Mouse (Mus musculus): ENCODE results near the gene Lysmd4. TPM values are rescaled to one million over a fixed set of nuclear protein-coding genes. Genes with fewer than 3 reads are reported as not detected.
"Not testable (repeated sequence)": the region's sequence is repeated elsewhere in the genome, so short reads cannot be mapped to it uniquely, and the experiment has no call there.

The Lysmd4 gene
- polyA plus RNA-seq, 1 experiment: 11.1 TPM

- TF ChIP-seq CTCF (IDR thresholded peaks at IDR 0.05; ENCODE audit: insufficient read depth, low read length): no peak
- TF ChIP-seq POLR2A (IDR thresholded peaks at IDR 0.05; ENCODE audit: borderline replicate concordance, extremely low read depth, low read depth, low read length): no peak
- WGBS: 32% methylated on average over 2 of the region's 2 CpGs
- no peak for DNase-seq
- Histone ChIP-seq H3K4me1 (ENCODE audit: control insufficient read depth, insufficient read depth, low read length) (peaks cover 8% of the 10 kb centered on the region), H3K4me3 (replicated peaks; ENCODE audit: extremely low read depth, low read depth, low read length) (no peak overlapping the region)
Observed at GRCm38 (mm10) chr7:67243121-67243893, 21.0 kb downstream of the Lysmd4 start.

- no peak for DNase-seq
- H3K4me1 ChIP-seq (ENCODE audit: control insufficient read depth, insufficient read depth, low read length): peaks cover 8% of the 10 kb centered on the region
- no peak overlapping the region for H3K4me3 ChIP-seq (replicated peaks; ENCODE audit: extremely low read depth, low read depth, low read length)
- WGBS: 14% methylated on average over 4 of the region's 4 CpGs
- TF ChIP-seq POLR2A (IDR thresholded peaks at IDR 0.05; ENCODE audit: borderline replicate concordance, extremely low read depth, low read depth, low read length) (no peak), CTCF (IDR thresholded peaks at IDR 0.05; ENCODE audit: insufficient read depth, low read length) (no peak)
Observed at GRCm38 (mm10) chr7:67243894-67244282, 21.5 kb downstream of the Lysmd4 start.

DNA sequence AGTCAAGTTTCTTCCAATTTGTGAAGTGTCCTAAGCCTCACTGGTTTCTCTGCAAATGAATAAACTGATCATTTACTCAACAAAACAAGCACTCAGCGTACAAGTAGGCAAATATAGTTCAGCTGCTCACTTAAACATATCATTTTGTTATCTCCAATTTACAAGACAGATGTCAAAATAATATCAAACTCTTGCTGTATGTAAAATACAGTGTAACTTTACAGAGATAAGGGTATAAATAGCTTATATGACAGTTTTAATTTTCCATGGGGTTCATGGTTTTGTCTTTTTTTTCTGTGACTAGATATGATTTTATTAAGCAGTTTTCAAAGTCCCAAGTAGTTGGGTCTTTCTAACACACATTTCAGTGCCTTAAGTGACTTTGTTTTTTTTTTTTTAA is 22.9 kb downstream of the Lysmd4 start:
- WGBS: 49% methylated on average over 1 of the region's 1 CpGs
- no peak for TF ChIP-seq POLR2A (IDR thresholded peaks at IDR 0.05; ENCODE audit: borderline replicate concordance, extremely low read depth, low read depth, low read length)
- no peak for TF ChIP-seq CTCF (IDR thresholded peaks at IDR 0.05; ENCODE audit: insufficient read depth, low read length)
- H3K4me1 ChIP-seq (ENCODE audit: control insufficient read depth, insufficient read depth, low read length): peaks cover 8% of the 10 kb centered on the region
- no peak overlapping the region for H3K4me3 ChIP-seq (replicated peaks; ENCODE audit: extremely low read depth, low read depth, low read length)
- DNase-seq: no peak

DNA sequence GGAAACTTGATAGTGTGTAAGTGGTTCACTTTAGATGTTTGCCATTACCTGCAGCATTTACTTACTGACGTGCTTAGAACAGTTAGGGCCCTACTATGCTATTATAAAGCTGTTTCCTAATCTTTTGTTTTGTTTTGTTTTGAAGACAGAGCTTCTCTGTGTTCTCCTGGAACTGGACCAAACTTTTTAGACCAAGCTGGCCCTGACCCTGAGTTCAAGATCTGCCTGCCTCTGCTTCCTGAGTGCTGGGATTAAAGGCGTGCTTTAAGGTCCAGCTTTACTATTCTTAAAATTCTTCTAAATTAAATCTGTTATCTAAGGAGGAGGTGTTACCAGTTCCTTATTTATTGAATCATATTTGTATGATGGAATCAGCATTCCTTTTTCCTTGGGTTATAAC is 23.7 kb downstream of the Lysmd4 start:
- 54% methylated on average over 2 of the region's 2 CpGs for WGBS
- TF ChIP-seq CTCF (IDR thresholded peaks at IDR 0.05; ENCODE audit: insufficient read depth, low read length) (no peak), POLR2A (IDR thresholded peaks at IDR 0.05; ENCODE audit: borderline replicate concordance, extremely low read depth, low read depth, low read length) (no peak)
- no peak overlapping the region for H3K4me3 ChIP-seq (replicated peaks; ENCODE audit: extremely low read depth, low read depth, low read length)
- H3K4me1 ChIP-seq (ENCODE audit: control insufficient read depth, insufficient read depth, low read length): peaks cover 8% of the 10 kb centered on the region
- no peak for DNase-seq

DNA sequence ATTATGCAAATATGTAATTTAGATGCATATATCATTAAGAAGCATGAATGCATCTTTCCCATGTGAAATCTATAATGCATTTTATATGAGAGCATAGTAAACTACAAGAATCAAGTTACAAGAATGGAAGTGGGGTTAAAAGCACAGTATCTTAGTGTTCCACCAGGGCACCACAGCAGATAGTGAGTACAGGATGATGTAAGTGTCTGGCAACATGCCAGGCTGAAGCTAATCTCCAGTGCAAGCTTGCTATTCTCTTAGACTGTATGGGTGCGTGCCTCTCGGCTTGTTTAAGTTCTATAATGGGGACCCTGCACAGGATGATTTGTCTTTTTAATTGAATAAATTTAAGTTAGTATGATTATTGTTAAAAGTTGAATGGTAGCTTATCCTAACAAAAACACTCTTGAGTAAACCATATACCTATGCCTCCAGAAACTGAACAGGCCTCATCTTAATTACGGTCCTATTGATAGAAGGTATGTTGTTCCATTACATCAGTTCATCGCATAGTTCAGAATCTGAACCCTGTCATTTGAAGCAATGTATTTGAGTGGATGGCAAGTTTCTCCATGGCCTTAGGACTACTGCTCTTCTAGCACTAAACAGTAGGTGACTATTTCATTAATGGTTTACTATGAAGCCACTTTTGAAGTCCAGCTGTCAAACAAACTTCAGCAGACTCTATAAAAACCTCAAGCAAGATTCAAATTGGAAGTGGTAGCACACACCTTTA is 37.7 kb downstream of the Lysmd4 start:
- TF ChIP-seq POLR2A (IDR thresholded peaks at IDR 0.05; ENCODE audit: borderline replicate concordance, extremely low read depth, low read depth, low read length): no peak
- peak; percentile 17; the same call in 1 of the 2 replicates for TF ChIP-seq CTCF (IDR thresholded peaks at IDR 0.05; ENCODE audit: insufficient read depth, low read length)
- Histone ChIP-seq H3K4me3 (replicated peaks; ENCODE audit: extremely low read depth, low read depth, low read length) (no peak overlapping the region), H3K4me1 (ENCODE audit: control insufficient read depth, insufficient read depth, low read length) (peaks cover 3% of the 10 kb centered on the region; the same call in 1 of the 2 replicates)
- WGBS: 57% methylated on average over 4 of the region's 4 CpGs
- DNase-seq: peak; percentile 35

DNA sequence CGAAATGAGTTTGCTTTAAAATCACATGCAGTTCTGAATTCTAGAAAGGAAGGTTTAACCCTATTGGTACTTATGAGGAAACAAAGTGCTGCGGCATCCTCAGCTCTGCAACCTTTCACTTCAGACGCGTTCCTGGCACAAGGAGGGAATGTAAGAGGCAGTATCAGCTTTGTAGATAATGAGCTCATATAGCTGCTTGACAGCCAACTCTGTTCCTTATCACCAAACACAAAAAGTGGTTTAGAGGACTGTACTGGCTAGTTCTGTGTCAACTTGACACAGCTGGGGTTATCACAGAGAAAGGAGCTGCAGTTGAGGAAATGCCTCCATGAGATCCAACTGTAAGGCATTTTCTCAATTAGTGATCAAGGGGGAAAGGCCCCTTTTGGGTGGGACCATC is 48.1 kb downstream of the Lysmd4 start:
- not testable (repeated sequence) for H3K4me1 ChIP-seq (ENCODE audit: control insufficient read depth, insufficient read depth, low read length); H3K4me3 ChIP-seq (replicated peaks; ENCODE audit: extremely low read depth, low read depth, low read length); DNase-seq
- WGBS: 66% methylated on average over 4 of the region's 4 CpGs

DNA sequence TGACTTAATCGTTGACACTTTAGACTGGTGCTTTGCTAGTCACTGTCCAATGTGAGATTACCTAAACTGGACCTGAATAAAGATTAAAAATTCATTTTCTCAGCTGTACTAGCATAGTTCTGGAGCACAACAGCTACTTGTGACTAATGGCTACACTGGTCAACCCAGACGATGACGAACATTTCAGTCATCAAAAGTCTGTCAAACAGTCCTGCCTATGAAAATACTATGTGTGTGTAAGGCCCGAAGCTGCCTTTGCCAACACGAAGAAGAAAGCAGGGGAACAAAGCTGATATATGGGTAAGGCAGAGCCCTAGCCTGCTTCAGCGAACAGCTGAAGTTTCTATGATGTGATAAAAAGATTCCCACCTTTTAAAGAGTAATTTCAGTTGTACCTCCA is 61.2 kb downstream of the Lysmd4 start:
- DNase-seq: no peak
- Histone ChIP-seq H3K4me3 (replicated peaks; ENCODE audit: extremely low read depth, low read depth, low read length) (no peak overlapping the region), H3K4me1 (ENCODE audit: control insufficient read depth, insufficient read depth, low read length) (peaks cover 3% of the 10 kb centered on the region; the same call in 1 of the 2 replicates)
- TF ChIP-seq POLR2A (IDR thresholded peaks at IDR 0.05; ENCODE audit: borderline replicate concordance, extremely low read depth, low read depth, low read length) (no peak), CTCF (IDR thresholded peaks at IDR 0.05; ENCODE audit: insufficient read depth, low read length) (no peak)
- WGBS: 84% methylated on average over 6 of the region's 6 CpGs

- H3K4me3 ChIP-seq (replicated peaks; ENCODE audit: extremely low read depth, low read depth, low read length): no peak overlapping the region
- peaks cover 3% of the 10 kb centered on the region; the same call in 1 of the 2 replicates for H3K4me1 ChIP-seq (ENCODE audit: control insufficient read depth, insufficient read depth, low read length)
- WGBS: 57% methylated on average over 4 of the region's 4 CpGs
- no peak for DNase-seq
- TF ChIP-seq CTCF (IDR thresholded peaks at IDR 0.05; ENCODE audit: insufficient read depth, low read length) (no peak), POLR2A (IDR thresholded peaks at IDR 0.05; ENCODE audit: borderline replicate concordance, extremely low read depth, low read depth, low read length) (no peak)
Observed at GRCm38 (mm10) chr7:67287456-67287855, 65.1 kb downstream of the Lysmd4 start.

- TF ChIP-seq CTCF (IDR thresholded peaks at IDR 0.05; ENCODE audit: insufficient read depth, low read length): no peak
- no peak for TF ChIP-seq POLR2A (IDR thresholded peaks at IDR 0.05; ENCODE audit: borderline replicate concordance, extremely low read depth, low read depth, low read length)
- H3K4me3 ChIP-seq (replicated peaks; ENCODE audit: extremely low read depth, low read depth, low read length): no peak overlapping the region
- peaks cover 3% of the 10 kb centered on the region; the same call in 1 of the 2 replicates for H3K4me1 ChIP-seq (ENCODE audit: control insufficient read depth, insufficient read depth, low read length)
- no peak for DNase-seq
- 90% methylated on average over 1 of the region's 1 CpGs for WGBS
Observed at GRCm38 (mm10) chr7:67291356-67291755, 69.0 kb downstream of the Lysmd4 start.

GRCm38 (mm10) chr7:67296419-67296818 is 74.1 kb downstream of the Lysmd4 start:
- 40% methylated on average over 1 of the region's 1 CpGs for WGBS
- Histone ChIP-seq H3K4me3 (replicated peaks; ENCODE audit: extremely low read depth, low read depth, low read length) (no peak overlapping the region), H3K4me1 (ENCODE audit: control insufficient read depth, insufficient read depth, low read length) (no peaks in the 10 kb centered on the region)
- DNase-seq: no peak
- TF ChIP-seq POLR2A (IDR thresholded peaks at IDR 0.05; ENCODE audit: borderline replicate concordance, extremely low read depth, low read depth, low read length) (no peak), CTCF (IDR thresholded peaks at IDR 0.05; ENCODE audit: insufficient read depth, low read length) (no peak)
